Mouse (Mus musculus): ENCODE results near the gene Rpf1. TPM values are rescaled to one million over a fixed set of nuclear protein-coding genes. Genes with fewer than 3 reads are reported as not detected.

Rpf1 gene
- total and polyA plus RNA-seq, 3 experiments: 72.3 to 369 (median 73.6) TPM

- TF ChIP-seq ETS1 (IDR thresholded peaks at IDR 0.05; ENCODE audit: low read depth, low read length): no peak
Observed at GRCm38 (mm10) chr3:146540521-146541273, 19.5 kb upstream of the Rpf1 start (continued).

- DNase-seq (ENCODE audit: low read depth, low spot score): no peak
- Histone ChIP-seq H3K9ac (ENCODE audit: control insufficient read depth, low read depth, low read length, poor library complexity, severe bottlenecking) (no peak overlapping the region), H3K36me3 (ENCODE audit: control insufficient read depth in 1 of 2, insufficient read depth in 2 of 2, low read length in 2 of 2) (no peaks in the 10 kb centered on the region), H3K27ac (ENCODE audit: control insufficient read depth, low read depth, low read length) (no peak overlapping the region), H3K79me2 (ENCODE audit: control insufficient read depth, insufficient read depth, low read length, poor library complexity) (no peaks in the 10 kb centered on the region), H3K9me3 (replicated peaks; ENCODE audit: insufficient read depth, low read length) (no peaks in the 10 kb centered on the region), H3K4me3 (ENCODE audit: control insufficient read depth in 1 of 2, insufficient read depth in 1 of 2, low read depth in 2 of 2, low read length in 2 of 2) (no peak overlapping the region), H3K27me3 (ENCODE audit: control insufficient read depth in 1 of 2, insufficient read depth in 2 of 2, low read length in 2 of 2) (no peaks in the 10 kb centered on the region), H3K4me1 (ENCODE audit: control insufficient read depth in 1 of 2, insufficient read depth in 2 of 2, low read length in 2 of 2) (no peaks in the 10 kb centered on the region)
- TF ChIP-seq CHD2 (IDR thresholded peaks at IDR 0.05; ENCODE audit: low read length) (no peak), GATA1 (IDR thresholded peaks at IDR 0.05; ENCODE audit: low read depth, low read length) (no peak), TCF12 (IDR thresholded peaks at IDR 0.05; ENCODE audit: low read depth, low read length) (no peak), JUND (IDR thresholded peaks at IDR 0.05; ENCODE audit: low read depth, low read length) (no peak), POLR2AphosphoS2 (IDR thresholded peaks at IDR 0.05; ENCODE audit: low read length) (no peak), MAX (IDR thresholded peaks at IDR 0.05; ENCODE audit: low read length) (no peak), NRF1 (IDR thresholded peaks at IDR 0.05; ENCODE audit: insufficient read depth, low read depth, low read length, poor library complexity, severe bottlenecking) (no peak), GABPA (IDR thresholded peaks at IDR 0.05; ENCODE audit: low read depth, low read length) (no peak), MXI1 (IDR thresholded peaks at IDR 0.05; ENCODE audit: low read depth, low read length) (no peak), MYB (IDR thresholded peaks at IDR 0.05; ENCODE audit: low read depth, low read length) (no peak), USF1 (IDR thresholded peaks at IDR 0.05; ENCODE audit: low read depth, low read length) (no peak), TBP (IDR thresholded peaks at IDR 0.05; ENCODE audit: low read depth, low read length) (no peak), E2F4 (IDR thresholded peaks at IDR 0.05; ENCODE audit: borderline replicate concordance, low read depth, low read length) (no peak), BHLHE40 (IDR thresholded peaks at IDR 0.05; ENCODE audit: borderline replicate concordance, low read depth, low read length) (no peak), NELFE (IDR thresholded peaks at IDR 0.05; ENCODE audit: low read depth, low read length) (no peak), ELF1 (IDR thresholded peaks at IDR 0.05; ENCODE audit: low read depth, low read length) (no peak), UBTF (IDR thresholded peaks at IDR 0.05; ENCODE audit: borderline replicate concordance, insufficient read depth, low read depth, low read length) (no peak), CTCF (IDR thresholded peaks at IDR 0.05 in 2 of 3, conservative IDR thresholded peaks at IDR 0.05 in 1 of 3; ENCODE audit: control insufficient read depth in 1 of 3, insufficient read depth in 1 of 3, low read depth in 2 of 3, low read length in 3 of 3, poor library complexity in 1 of 3, severe bottlenecking in 1 of 3) (no peak), HCFC1 (IDR thresholded peaks at IDR 0.05; ENCODE audit: low read depth, low read length) (no peak), SMC3 (IDR thresholded peaks at IDR 0.05; ENCODE audit: low read depth, low read length) (no peak)
Observed at GRCm38 (mm10) chr3:146534986-146535385, 13.8 kb upstream of the Rpf1 start.

All from MEL (cell line).